Mouse (Mus musculus) skeletal muscle tissue, adult 2 months (tissue): ENCODE measurements at regions not wholly inside any gene's neighbourhood (a gene's known extent, or its start where the extent isn't known, plus 50 kb on each side); places are given as distances from the start of the nearest gene placed in this dataset.

ENCODE experiments used
- DNase-seq: peaks from one replicate; pipeline ENCODE4 v3.0.0-alpha.2; 2012; ENCODE audit warnings: low read depth, low spot score

DNA sequence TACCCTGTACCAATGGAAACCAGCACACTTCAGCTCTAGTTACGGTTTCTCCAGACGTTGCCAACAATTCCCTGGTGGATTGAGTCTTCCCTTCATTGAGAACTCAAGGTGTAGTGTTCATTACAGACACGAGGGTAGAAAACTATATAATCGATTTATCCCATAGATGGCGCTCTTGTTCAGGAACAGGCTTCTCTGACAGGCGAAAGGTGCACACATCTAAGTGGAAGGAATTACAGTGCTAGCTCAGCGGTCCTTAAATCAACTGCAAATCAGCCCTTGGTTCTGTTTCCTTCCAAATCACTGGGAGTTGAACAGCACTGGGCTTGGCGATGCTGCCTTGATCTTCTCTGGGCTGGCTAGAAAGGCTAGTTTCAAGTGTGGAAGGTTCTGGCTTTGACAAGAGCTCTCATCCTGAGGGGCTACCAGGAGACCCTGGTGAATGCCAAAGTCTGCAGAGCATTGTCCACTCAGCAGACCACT is 161.1 kb downstream of the March11 start:
- DNase-seq: peak; percentile 13

DNA sequence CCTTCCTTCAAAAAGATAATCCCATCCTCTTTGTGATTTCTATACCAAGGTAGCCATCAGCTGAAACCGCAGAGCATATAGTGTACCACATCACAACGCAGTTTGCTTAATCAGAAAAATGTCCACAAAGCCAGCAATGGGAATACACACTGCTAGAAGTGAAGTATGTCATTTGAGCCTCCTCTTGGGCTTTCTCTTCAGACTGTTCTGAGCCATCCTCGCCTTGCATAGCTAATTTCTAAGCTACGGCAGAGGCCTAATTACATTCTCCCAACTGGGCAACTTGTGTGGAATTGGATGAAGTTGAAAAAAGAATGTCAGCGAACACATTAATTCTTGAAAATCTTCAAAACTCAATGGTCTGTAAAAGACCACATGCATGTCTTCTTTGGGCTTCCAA is 178.5 kb downstream of the March11 start:
- no peak for DNase-seq
